ENCODE assay signal across 18 mouse cellular contexts in the genomic region with DNA sequence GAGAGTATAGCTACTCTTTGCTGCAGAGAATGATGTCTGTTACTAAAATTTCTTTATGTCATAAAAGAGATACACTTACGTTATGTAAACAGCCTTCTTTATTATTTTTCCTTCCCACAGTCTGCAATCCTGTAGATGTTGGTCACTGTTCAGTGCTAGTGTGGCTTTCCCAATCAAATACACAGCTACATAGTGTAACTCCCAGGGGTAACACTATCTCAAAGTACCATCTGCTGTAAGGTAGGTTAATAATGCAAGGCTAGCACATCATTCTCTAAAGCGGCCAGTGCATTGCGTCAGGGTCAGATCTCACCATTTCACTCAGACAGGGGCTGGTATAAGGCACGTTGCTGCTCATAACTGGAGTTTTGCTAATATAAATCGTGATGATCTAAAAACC.
"Had no signal": no experiment of that assay in that cellular context is flagged by ENCODE, and none has a peak within 500 bp of the region (broad histone marks: within the 10 kb centered on the region; RNA-seq: fewer than 3 reads in every experiment).

No protein-coding gene starts in this region.

- H3K27me3 ChIP-seq: midbrain, embryonic 12.5 days had no signal

- DNase-seq: lung, adult 18-20 months; lung, embryonic 14.5 days; lung, postnatal 10 days; lung, postnatal 4 days; midbrain, embryonic 14.5 days; retina, postnatal 1 day; right cerebral cortex, adult 18-20 months; right cerebral cortex, postnatal 25 days; right cerebral cortex, postnatal 4 days; spleen, adult 18-20 months; thymus, adult 18-20 months; thymus, postnatal 14 days; thymus, postnatal 36 days had no signal

- H3K4me1 ChIP-seq: midbrain, embryonic 10.5 days; midbrain, embryonic 12.5 days had no signal

- ATAC-seq: midbrain, embryonic 16.5 days had no signal

- H3K9ac ChIP-seq: liver, embryonic 14.5 days; lung, embryonic 14.5 days; midbrain, embryonic 12.5 days had no signal

- H3K36me3 ChIP-seq: midbrain, embryonic 10.5 days; midbrain, embryonic 12.5 days had no signal

- H3K4me3 ChIP-seq: midbrain, embryonic 10.5 days; midbrain, embryonic 12.5 days; myocyte had no signal

- H3K27ac ChIP-seq: liver, embryonic 14.5 days; midbrain, embryonic 10.5 days; midbrain, embryonic 12.5 days had no signal

- H3K4me2 ChIP-seq: lung, embryonic 14.5 days; midbrain, embryonic 12.5 days had no signal

- H3K9me3 ChIP-seq: midbrain, embryonic 10.5 days; midbrain, embryonic 12.5 days had no signal
